Mouse (Mus musculus) liver, embryonic 13.5 days (tissue): ENCODE results near the gene 4933424G06Rik. TPM values are rescaled to one million over a fixed set of nuclear protein-coding genes. Genes with fewer than 3 reads are reported as not detected.

Experiments used
- ATAC-seq: fragments of 200-750 bp; cut with Nextera tagmentation; 2 replicates; pipeline ENCODE4 v1.8.0; 2017; ENCODE audit warnings: low read depth, mild to moderate bottlenecking, moderate number of reproducible peaks, moderate library complexity
- DNase-seq: peaks from one replicate; pipeline ENCODE4 v3.0.0; 2022
- H3K27ac ChIP-seq: fragments of 300-500 bp; sonication (generic); 2 replicates; pipeline ENCODE4 v1.5.1; 2015; ENCODE audit warnings: moderate library complexity, mild to moderate bottlenecking, inconsistent platforms
- H3K27me3 ChIP-seq: fragments of 300-500 bp; sonication (generic); 2 replicates; pipeline ENCODE4 v1.6.1; 2015; ENCODE audit warnings: mild to moderate bottlenecking, inconsistent platforms
- H3K36me3 ChIP-seq: fragments of 300-500 bp; sonication (generic); 2 replicates; pipeline ENCODE4 v1.6.1; 2015; ENCODE audit warnings: mild to moderate bottlenecking, inconsistent platforms
- H3K4me1 ChIP-seq: fragments of 300-500 bp; sonication (generic); replicated peaks from 2 replicates; pipeline ENCODE4 v1.6.1; 2015; ENCODE audit warnings: inconsistent platforms
- H3K4me2 ChIP-seq: fragments of 300-500 bp; sonication (generic); 2 replicates; pipeline ENCODE4 v1.6.1; 2015; ENCODE audit warnings: inconsistent platforms, mild to moderate bottlenecking, moderate library complexity
- H3K4me3 ChIP-seq: fragments of 300-500 bp; sonication (generic); replicated peaks from 2 replicates; pipeline ENCODE4 v1.5.1; 2015; ENCODE audit warnings: mild to moderate bottlenecking, inconsistent platforms
- H3K9ac ChIP-seq: fragments of 300-500 bp; sonication (generic); 2 replicates; pipeline ENCODE4 v1.6.1; 2015; ENCODE audit warnings: mild to moderate bottlenecking, inconsistent platforms
- H3K9me3 ChIP-seq: fragments of 300-500 bp; sonication (generic); replicated peaks from 2 replicates; pipeline ENCODE4 v1.6.1; 2016; ENCODE audit warnings: inconsistent platforms
- whole genome bisulfite sequencing: fragments of 180-500 bp; shearing (Covaris S2); methylation state at CpG from one replicate; pipeline ENCODE4 v1.1.7; 2015; ENCODE audit not compliant: insufficient replicate concordance; 5-methylcytosine and 5-hydroxymethylcytosine counted together
- polyA plus RNA-seq: library from polyadenylated mRNA; unstranded; fragments of >200 nt; fragmentation: Nextera tagmentation; extraction: Ambion mirVana; gene quantifications from 2 replicates; pipeline ENCODE4 v1.2.1, GENCODE M21; 2015

The 4933424G06Rik gene
- polyA plus RNA-seq, 1 experiment from 2014 or later: not detected

DNA sequence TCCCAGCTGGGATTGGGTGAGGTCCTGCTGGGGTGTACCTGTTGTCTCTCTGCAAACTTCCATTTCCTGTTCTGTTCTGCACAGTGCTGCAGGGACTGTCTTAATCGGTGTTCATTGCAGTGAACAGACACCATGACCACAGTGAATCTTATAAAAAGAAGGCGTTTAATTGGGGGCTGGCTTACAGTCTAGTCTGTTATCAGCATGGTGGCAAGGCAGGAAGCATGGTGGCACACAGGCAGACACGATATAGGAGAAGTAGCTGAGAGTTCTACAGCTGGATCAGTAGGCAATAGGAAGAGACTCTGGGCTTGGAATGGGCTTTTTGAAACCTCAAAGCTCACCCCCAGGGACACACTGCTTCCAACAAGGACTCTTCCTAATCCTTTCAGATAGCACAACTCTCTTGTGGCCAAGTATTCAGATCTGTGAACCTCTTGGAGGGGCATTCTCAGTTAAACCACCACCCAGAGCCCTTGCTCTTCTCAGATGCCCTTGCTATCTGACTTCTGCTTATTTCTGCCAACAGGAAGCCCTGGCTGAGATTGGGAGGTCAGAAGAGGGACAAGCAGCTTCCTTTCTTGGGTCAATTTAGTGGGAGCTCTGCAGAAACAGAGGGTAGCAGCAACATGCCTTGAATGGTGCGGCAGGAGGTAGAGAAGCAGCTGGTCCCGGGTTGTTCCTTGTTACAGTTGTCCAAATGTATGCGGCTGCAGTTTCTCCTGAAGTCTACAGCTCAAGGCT is 44.2 kb downstream of the 4933424G06Rik start:
- Histone ChIP-seq H3K27ac (no peak overlapping the region), H3K27me3 (no peaks in the 10 kb centered on the region), H3K9ac (no peak overlapping the region), H3K4me3 (no peak overlapping the region), H3K9me3 (no peaks in the 10 kb centered on the region), H3K36me3 (no peaks in the 10 kb centered on the region), H3K4me2 (no peak overlapping the region), H3K4me1 (no peaks in the 10 kb centered on the region)
- DNase-seq: no peak
- 31% methylated on average over 6 of the region's 6 CpGs for WGBS
- ATAC-seq: no peak

DNA sequence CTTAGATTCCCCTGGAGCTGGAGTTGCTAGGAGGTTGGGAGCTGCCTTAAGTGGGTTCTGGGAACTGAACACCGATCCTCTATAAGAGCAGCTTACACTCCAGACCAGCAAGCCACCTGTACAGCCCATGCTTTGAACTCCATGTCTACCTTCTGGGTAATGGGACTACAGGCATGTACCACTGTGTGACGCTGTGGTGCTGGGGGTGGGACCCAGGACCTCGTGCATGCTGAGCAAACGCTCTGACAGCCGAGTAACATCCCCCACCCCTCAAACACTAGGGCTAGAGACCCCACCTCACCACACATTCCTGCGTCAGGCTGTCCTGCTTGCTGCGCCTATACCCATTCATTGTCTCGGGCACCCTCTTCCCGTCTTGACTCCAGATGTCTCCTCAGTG is 48.6 kb downstream of the 4933424G06Rik start:
- no peak overlapping the region for H3K9ac ChIP-seq
- H3K36me3 ChIP-seq: no peaks in the 10 kb centered on the region
- H3K27ac ChIP-seq: no peak overlapping the region
- DNase-seq (no peak), ATAC-seq (no peak)
- H3K4me2 ChIP-seq: no peak overlapping the region
- no peak overlapping the region for H3K4me3 ChIP-seq
- no peaks in the 10 kb centered on the region for H3K4me1 ChIP-seq
- WGBS: 71% methylated on average over 9 of the region's 9 CpGs
- no peaks in the 10 kb centered on the region for H3K27me3 ChIP-seq
- no peaks in the 10 kb centered on the region for H3K9me3 ChIP-seq

DNA sequence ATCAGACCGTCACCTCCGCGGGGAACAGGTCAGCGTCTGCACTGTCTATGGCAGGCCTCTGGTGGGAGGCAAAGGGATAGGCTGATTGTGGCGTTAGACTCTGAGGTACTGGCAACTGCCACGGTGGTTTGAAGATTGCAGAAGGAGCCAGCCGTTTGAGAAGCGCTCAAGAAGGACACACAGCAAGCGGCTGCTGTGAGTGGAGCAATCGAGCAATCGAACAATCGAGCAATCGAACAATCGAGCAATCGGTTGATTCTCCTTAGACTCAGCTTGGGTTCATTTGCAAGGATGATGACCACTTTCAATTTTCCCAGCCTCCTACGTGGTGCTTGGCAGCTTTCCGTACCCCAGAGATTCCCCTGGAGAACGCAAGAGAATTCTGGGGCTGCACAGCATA is 49.1 kb downstream of the 4933424G06Rik start:
- H3K4me2 ChIP-seq: no peak overlapping the region
- H3K27ac ChIP-seq: no peak overlapping the region
- ATAC-seq (no peak), DNase-seq (no peak)
- no peaks in the 10 kb centered on the region for H3K4me1 ChIP-seq
- H3K36me3 ChIP-seq: no peaks in the 10 kb centered on the region
- H3K9ac ChIP-seq: no peak overlapping the region
- no peak overlapping the region for H3K4me3 ChIP-seq
- H3K27me3 ChIP-seq: no peaks in the 10 kb centered on the region
- WGBS: 75% methylated on average over 18 of the region's 18 CpGs
- no peaks in the 10 kb centered on the region for H3K9me3 ChIP-seq

DNA sequence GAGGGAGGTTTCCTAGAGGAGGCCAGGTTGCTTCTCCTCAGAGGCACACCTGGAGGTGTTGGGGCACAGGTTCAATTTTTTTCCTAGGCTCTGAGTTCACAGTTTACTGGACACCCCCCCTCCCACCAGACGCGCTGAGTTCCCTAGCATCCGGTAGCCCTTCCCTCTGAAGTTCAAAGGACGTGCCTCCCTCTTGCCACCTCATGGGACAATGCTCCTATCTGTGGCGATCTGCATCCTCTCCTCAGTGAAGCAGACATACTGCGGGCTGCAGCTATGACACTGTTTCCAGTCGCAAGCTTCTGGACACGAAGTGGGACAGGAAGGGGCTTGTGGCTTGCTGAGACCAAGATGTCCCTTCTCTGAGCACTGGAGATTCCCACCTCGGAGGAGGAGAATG is 50.5 kb downstream of the 4933424G06Rik start:
- Histone ChIP-seq H3K27ac (no peak overlapping the region), H3K9me3 (no peaks in the 10 kb centered on the region), H3K36me3 (no peaks in the 10 kb centered on the region), H3K27me3 (no peaks in the 10 kb centered on the region), H3K4me1 (no peaks in the 10 kb centered on the region), H3K9ac (no peak overlapping the region), H3K4me3 (no peak overlapping the region), H3K4me2 (no peak overlapping the region)
- no peak for DNase-seq
- ATAC-seq: no peak
- WGBS: 55% methylated on average over 9 of the region's 9 CpGs

DNA sequence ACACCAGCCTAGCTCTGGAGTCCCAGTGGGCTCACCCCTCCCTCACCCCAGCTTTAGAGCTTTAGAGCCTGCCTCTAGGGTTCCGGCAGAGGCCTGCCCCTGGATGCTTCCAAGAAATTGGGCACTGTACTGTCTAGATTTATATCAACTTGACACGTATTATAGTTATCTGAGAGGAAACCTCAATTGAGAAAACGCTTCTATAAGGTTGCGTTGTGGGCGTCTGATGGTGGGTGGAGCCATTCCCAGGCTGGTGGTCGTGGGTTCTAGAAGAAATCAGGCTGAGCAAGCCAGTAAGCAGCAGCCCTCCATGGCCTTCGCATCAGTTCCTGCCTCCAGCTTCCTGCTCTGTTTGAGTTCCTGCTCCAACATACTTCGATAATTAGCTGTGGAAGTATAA is 51.1 kb downstream of the 4933424G06Rik start:
- no peak for ATAC-seq
- H3K9ac ChIP-seq: no peak overlapping the region
- H3K4me1 ChIP-seq: no peaks in the 10 kb centered on the region
- no peak for DNase-seq
- no peaks in the 10 kb centered on the region for H3K27me3 ChIP-seq
- H3K27ac ChIP-seq: no peak overlapping the region
- H3K36me3 ChIP-seq: no peaks in the 10 kb centered on the region
- H3K4me3 ChIP-seq: no peak overlapping the region
- WGBS: 56% methylated on average over 8 of the region's 8 CpGs
- H3K9me3 ChIP-seq: no peaks in the 10 kb centered on the region
- H3K4me2 ChIP-seq: no peak overlapping the region

DNA sequence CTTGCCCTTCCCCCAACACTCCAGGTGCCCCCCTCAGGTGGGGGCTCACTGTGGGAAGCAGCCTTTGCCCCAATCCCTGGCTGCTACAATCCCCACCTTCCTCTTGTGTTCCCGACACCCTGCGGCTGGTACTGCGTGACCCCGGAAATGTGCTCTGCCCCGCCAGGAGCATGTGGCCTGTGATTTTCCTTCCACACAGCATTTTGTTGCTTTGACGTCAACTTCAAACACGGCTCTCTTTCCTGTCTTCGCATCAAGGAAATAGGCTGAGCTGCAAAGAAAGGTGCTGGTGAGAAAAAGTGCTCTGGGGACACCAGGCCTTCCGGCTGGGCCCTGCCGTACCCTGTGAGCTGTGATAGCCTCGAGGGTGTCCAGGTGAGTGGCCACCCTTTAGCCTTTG is 51.6 kb downstream of the 4933424G06Rik start, which contains the start of gene Zap70:
Gene Zap70, plus strand, starts transcription at position 231 of the 400 bp plus-strand sequence.
- Histone ChIP-seq H3K36me3 (no peaks in the 10 kb centered on the region), H3K4me3 (no peak within 1 kb of the TSS), H3K4me1 (no peaks in the 10 kb centered on the region), H3K9me3 (no peaks in the 10 kb centered on the region), H3K27ac (no peak within 1 kb of the TSS), H3K9ac (no peak within 1 kb of the TSS), H3K4me2 (no peak within 1 kb of the TSS), H3K27me3 (no peaks in the 10 kb centered on the region)
- no peak for ATAC-seq
- no peak for DNase-seq
- 73% methylated on average over 11 of the region's 11 CpGs for WGBS

DNA sequence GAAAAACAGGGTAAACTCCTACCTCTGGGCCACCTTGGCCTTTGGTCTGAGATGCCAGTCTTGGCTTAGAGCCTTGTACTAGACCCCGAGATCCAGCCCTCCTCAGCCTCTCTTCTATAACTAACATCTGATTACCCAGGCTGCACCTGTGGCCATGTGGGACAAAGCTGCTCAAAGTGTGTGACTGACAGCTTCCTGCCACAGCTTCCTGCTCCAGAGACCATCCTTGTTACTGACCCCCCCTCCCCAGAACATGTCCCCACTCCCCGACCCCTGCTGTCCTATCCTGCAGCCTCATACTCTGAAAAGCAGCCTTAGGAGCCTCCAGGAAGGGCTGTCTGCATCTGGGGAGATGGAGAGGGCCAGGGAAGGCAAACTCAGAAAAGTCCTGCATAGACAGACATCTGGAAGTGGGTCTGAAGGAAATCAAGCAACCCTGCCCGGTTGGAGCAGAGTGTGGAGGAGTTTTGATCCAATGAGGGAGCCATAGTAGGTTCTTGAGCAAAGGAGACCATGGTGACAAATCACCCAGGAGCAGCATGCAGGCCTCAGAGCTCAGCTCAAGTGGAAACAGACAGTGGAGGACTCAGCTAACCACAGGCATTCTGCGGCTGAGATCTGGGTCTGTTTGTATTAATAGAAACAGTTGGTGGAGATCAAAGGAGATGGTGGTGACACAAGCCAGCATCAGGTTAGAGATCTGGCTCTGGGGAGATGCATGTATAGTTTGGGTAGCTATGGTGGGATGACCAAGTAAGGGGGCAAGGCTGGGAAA is 56.7 kb downstream of the 4933424G06Rik start:
- Histone ChIP-seq H3K27ac (no peak overlapping the region), H3K4me1 (0 out of 2 replicates have a peak, but pooled peaks cover 3% of the 10 kb centered on the region), H3K4me2 (no peak overlapping the region), H3K27me3 (peaks cover 17% of the 10 kb centered on the region), H3K9ac (no peak overlapping the region), H3K36me3 (no peaks in the 10 kb centered on the region), H3K4me3 (no peak overlapping the region), H3K9me3 (no peaks in the 10 kb centered on the region)
- no peak for DNase-seq
- WGBS: 20% methylated on average over 4 of the region's 4 CpGs
- no peak for ATAC-seq

DNA sequence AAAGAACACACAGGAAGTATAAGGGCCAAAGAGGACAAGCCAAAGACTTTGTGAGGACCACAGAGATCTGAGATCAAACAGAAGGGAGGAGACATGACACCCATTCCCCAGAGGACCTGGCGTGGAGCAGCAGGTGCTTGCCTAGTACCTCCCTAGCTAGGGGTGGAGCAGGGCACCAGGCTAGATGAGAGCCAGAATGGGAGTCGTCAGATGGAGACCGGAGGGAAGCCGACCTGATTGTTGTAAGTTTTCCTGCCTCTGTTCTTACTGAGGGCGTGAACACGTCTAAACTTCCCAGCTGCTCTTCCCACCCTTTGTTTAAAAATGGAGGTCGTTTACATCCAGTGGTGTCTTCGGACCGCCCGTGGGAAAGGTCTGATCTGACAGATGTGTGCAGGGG is 57.4 kb downstream of the 4933424G06Rik start:
- ATAC-seq: no peak

DNA sequence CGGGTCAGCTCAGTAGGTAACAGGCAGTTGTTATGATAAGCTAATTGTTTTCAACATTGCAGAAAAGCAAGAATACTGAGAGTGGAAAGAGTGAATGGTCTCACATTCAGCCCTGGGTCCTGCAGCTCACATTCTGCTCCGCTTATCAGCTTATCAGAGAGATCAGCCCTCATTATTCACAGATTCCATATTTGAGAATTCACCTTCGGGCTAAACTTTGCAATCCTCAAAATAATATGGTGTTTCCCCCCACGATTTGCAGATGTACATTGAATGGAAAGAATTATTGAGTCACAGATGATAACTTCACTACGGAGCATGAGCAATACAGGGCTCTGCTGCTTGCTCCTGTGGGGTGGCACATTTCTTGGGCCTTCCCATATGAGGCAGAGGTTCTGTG is 58.8 kb downstream of the 4933424G06Rik start:
- Histone ChIP-seq H3K4me2 (no peak overlapping the region), H3K4me3 (no peak overlapping the region), H3K27me3 (peaks cover 19% of the 10 kb centered on the region), H3K27ac (no peak overlapping the region), H3K9ac (no peak overlapping the region), H3K4me1 (0 out of 2 replicates have a peak, but pooled peaks cover 3% of the 10 kb centered on the region), H3K9me3 (no peaks in the 10 kb centered on the region), H3K36me3 (no peaks in the 10 kb centered on the region)
- WGBS: 60% methylated on average over 5 of the region's 5 CpGs
- ATAC-seq (no peak), DNase-seq (no peak)

More for the DNA sequence above, 57.4 kb downstream of the 4933424G06Rik start:
- Histone ChIP-seq H3K9ac (no peak overlapping the region), H3K27me3 (peaks cover 19% of the 10 kb centered on the region), H3K36me3 (no peaks in the 10 kb centered on the region), H3K4me2 (no peak overlapping the region), H3K27ac (no peak overlapping the region), H3K4me3 (no peak overlapping the region), H3K4me1 (0 out of 2 replicates have a peak, but pooled peaks cover 3% of the 10 kb centered on the region), H3K9me3 (no peaks in the 10 kb centered on the region)
- DNase-seq: no peak
- WGBS: 29% methylated on average over 10 of the region's 10 CpGs

DNA sequence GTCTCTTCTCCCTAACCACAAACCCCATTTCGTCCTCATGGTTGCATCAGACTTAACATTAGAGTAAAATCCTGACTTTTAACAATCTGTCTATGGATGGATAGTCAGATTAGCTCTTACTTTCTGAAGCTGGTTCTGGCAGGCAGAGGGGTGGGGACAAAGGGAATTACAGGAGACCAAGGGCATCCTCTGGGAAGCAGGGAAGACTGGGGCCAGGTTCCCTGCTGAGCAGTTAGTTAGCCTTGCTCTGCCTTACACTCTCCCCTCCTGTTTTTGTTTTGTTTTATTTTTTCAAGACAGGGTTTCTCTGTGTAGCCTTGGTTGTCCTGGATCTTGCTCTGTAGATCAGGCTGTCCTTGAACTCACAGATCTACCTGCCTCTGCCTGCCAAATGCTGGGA is 60.0 kb downstream of the 4933424G06Rik start:
- ATAC-seq: no peak
- 45% methylated on average over 1 of the region's 1 CpGs for WGBS

DNA sequence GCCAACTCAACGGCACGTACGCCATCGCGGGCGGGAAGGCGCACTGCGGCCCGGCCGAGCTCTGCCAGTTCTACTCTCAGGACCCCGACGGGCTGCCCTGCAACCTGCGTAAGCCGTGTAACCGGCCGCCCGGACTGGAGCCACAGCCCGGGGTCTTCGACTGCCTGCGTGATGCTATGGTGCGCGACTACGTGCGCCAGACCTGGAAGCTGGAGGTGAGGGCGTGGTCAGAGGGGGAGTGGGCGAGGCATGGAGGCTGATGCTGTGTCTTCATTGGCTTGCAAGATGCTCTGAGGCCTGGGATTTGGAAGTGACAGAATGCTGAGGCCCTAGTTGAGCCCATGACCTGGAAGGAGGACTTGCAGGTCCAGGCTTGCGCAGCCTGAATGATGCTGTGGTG is 61.0 kb downstream of the 4933424G06Rik start:
- H3K27ac ChIP-seq: no peak overlapping the region
- ATAC-seq (no peak), DNase-seq (no peak)
- H3K9ac ChIP-seq: no peak overlapping the region
- 0 out of 2 replicates have a peak overlapping the region, but pooled peaks have one; percentile 5 for H3K4me3 ChIP-seq
- H3K27me3 ChIP-seq: peaks cover 19% of the 10 kb centered on the region
- 0 out of 2 replicates have a peak, but pooled peaks cover 3% of the 10 kb centered on the region for H3K4me1 ChIP-seq
- H3K4me2 ChIP-seq: peak overlapping the region; percentile 39
- H3K9me3 ChIP-seq: no peaks in the 10 kb centered on the region
- 21% methylated on average over 27 of the region's 27 CpGs for WGBS
- no peaks in the 10 kb centered on the region for H3K36me3 ChIP-seq

More for the DNA sequence above, 60.0 kb downstream of the 4933424G06Rik start:
- no peaks in the 10 kb centered on the region for H3K36me3 ChIP-seq
- no peak for DNase-seq
- H3K27ac ChIP-seq: no peak overlapping the region
- H3K27me3 ChIP-seq: peaks cover 19% of the 10 kb centered on the region
- no peak overlapping the region for H3K9ac ChIP-seq
- H3K9me3 ChIP-seq: no peaks in the 10 kb centered on the region
- H3K4me1 ChIP-seq: 0 out of 2 replicates have a peak, but pooled peaks cover 3% of the 10 kb centered on the region
- H3K4me3 ChIP-seq: no peak overlapping the region
- H3K4me2 ChIP-seq: no peak overlapping the region
